Mouse (Mus musculus) megakaryocyte, embryonic 14.5 days (primary cell): ENCODE results near the gene Ago3. TPM values are rescaled to one million over a fixed set of nuclear protein-coding genes. Genes with fewer than 3 reads are reported as not detected.

Source experiments
- H3K27me3 ChIP-seq: replicated peaks from 2 replicates; pipeline ENCODE3; 2012; ENCODE audit warnings: inconsistent platforms
- H3K36me3 ChIP-seq: replicated peaks from 2 replicates; pipeline ENCODE3; 2012; ENCODE audit warnings: low read length, inconsistent platforms, mixed read lengths
- H3K4me1 ChIP-seq: 2 replicates; pipeline ENCODE4 v1.6.1; 2012; ENCODE audit warnings: inconsistent platforms
- H3K4me3 ChIP-seq: replicated peaks from 2 replicates; pipeline ENCODE3; 2012; ENCODE audit warnings: moderate library complexity, mild to moderate bottlenecking, inconsistent platforms
- H3K9me3 ChIP-seq: 2 replicates; pipeline ENCODE4 v1.6.1; 2012; ENCODE audit warnings: inconsistent platforms
- FLI1 ChIP-seq: IDR thresholded peaks from 2 replicates; pipeline ENCODE4 v1.6.1; 2012; ENCODE audit warnings: low read length, inconsistent platforms, mixed read lengths
- GATA1 ChIP-seq: IDR thresholded peaks from 3 replicates; pipeline ENCODE4 v1.6.1; 2012; ENCODE audit warnings: mixed read lengths, low read length, inconsistent platforms, borderline replicate concordance
- polyA plus RNA-seq: library from polyadenylated mRNA; stranded (reverse); fragments of >175 nt; gene quantifications from 2 replicates; pipeline ENCODE4 v1.2.3, GENCODE M21; 2012; ENCODE audit warnings: low replicate concordance; ENCODE audit not compliant: insufficient read depth

Ago3 gene
- polyA plus RNA-seq, 1 experiment = 0.02 TPM

GRCm38 (mm10) chr4:126301584-126302309 lies 127.6 kb downstream of the Ago3 start:
- Histone ChIP-seq H3K4me3 (peak overlapping the region; percentile 72), H3K27me3 (peaks cover 75% of the 10 kb centered on the region), H3K36me3 (no peaks in the 10 kb centered on the region), H3K9me3 (peaks cover 23% of the 10 kb centered on the region), H3K4me1 (peaks cover 35% of the 10 kb centered on the region)
- no peak for TF ChIP-seq FLI1
- no peak for TF ChIP-seq GATA1

GRCm38 (mm10) chr4:126300916-126301583 lies 128.3 kb downstream of the Ago3 start:
- Histone ChIP-seq H3K9me3 (peaks cover 20% of the 10 kb centered on the region), H3K4me1 (peaks cover 42% of the 10 kb centered on the region), H3K4me3 (peak overlapping the region; percentile 72), H3K27me3 (peaks cover 79% of the 10 kb centered on the region), H3K36me3 (no peaks in the 10 kb centered on the region)
- TF ChIP-seq GATA1 = no peak
- TF ChIP-seq FLI1 = no peak

DNA sequence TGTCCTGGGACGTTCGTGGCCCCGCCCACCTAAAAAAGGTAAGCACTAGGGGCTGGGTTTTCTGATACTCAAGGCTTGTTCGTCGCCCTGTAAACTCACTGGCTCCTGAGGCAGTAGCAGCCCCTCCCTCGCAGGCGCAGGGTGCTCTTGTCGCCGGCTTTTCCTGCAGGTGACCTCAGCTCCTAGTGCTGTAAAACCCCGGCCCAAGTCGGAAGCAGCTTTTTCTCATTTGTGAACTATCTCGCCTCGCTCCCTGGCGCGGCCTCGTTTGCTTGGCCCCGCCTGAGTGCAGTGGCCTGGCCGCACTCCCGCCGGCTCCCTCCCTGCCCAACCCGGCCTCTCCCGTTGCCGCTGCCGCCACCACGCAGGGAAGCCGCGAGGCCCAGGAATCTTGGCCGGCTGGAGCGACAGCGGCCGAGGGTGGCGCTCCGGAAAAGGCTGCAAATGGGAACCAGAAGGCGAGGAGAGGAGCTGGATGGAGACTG lies 132.7 kb downstream of the Ago3 start:
- no peaks in the 10 kb centered on the region for H3K36me3 ChIP-seq
- peaks cover 12% of the 10 kb centered on the region for H3K9me3 ChIP-seq
- peak overlapping the region; percentile 82 for H3K4me3 ChIP-seq
- H3K27me3 ChIP-seq = peaks cover 81% of the 10 kb centered on the region
- TF ChIP-seq GATA1 (no peak), FLI1 (no peak)
- H3K4me1 ChIP-seq = peaks cover 32% of the 10 kb centered on the region

DNA sequence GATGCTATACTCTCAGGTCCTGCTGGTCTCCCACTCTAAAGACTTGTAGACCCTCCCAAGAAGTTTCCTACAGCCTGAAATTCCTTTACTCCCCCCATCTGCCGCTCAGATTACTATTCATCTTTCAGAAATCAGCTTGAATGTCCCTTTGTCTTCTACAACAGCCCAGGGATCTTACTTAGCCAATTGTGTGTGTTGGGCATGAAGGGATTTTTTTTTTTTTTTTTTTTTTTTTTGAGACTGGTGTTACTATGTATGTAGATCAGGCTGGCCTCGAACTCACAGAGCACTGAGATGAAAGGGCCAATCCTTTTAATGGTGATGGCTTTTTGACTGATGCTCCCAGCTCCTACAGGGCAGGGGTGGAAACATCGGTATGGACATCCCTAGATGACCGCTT lies 133.4 kb downstream of the Ago3 start:
- Histone ChIP-seq H3K4me3 (no peak overlapping the region), H3K27me3 (peaks cover 81% of the 10 kb centered on the region), H3K4me1 (peaks cover 25% of the 10 kb centered on the region), H3K9me3 (peaks cover 12% of the 10 kb centered on the region), H3K36me3 (no peaks in the 10 kb centered on the region)
- TF ChIP-seq GATA1 = no peak

GRCm38 (mm10) chr4:126295152-126295551 lies 134.2 kb downstream of the Ago3 start:
- Histone ChIP-seq H3K4me3 (no peak overlapping the region), H3K36me3 (no peaks in the 10 kb centered on the region), H3K4me1 (peaks cover 17% of the 10 kb centered on the region), H3K9me3 (peaks cover 12% of the 10 kb centered on the region), H3K27me3 (peaks cover 80% of the 10 kb centered on the region)
- TF ChIP-seq FLI1 = no peak
- no peak for TF ChIP-seq GATA1

DNA sequence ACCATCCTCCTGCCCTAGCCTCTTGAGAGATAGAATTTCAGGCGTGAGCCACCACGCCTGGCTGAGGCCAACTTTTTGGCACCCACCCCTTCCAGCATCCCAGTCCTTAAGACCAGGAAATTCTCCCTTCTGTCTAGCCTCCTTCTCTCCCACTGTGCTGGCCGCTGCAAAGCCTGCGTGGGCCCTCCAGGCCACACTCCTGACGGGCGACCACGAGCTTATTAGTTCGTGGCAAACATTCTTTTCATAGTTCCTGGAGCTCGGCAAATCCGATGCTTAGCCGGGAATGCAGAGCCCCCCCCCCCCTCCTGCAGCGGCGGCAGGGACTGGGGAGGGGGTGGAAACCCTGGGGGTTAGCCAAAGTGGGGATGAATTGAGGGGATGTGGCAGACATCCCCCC lies 138.2 kb downstream of the Ago3 start:
- H3K27me3 ChIP-seq = peaks cover 83% of the 10 kb centered on the region

DNA sequence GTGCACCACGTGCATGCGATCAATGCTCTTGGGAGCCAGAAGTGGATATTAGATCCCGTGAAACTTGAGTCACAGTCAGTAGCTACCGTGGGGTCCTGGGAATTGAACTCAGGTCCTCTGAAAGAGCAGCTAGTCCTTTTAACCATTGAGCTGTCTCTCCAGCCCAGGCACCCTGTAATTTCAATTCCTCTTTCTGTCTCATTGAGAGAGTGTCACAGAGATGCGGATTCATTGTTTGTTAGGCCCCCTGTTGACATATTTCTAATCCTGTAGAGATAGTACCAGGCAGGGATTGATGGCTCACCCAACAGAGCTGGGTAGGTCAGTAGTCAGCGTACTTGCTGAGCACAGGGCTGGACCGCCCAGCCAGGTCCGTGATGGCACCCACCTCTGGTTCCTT lies 139.0 kb downstream of the Ago3 start:
- peaks cover 9% of the 10 kb centered on the region for H3K9me3 ChIP-seq
- H3K4me3 ChIP-seq = no peak overlapping the region
- peaks cover 27% of the 10 kb centered on the region for H3K4me1 ChIP-seq
- H3K27me3 ChIP-seq = peaks cover 81% of the 10 kb centered on the region
- H3K36me3 ChIP-seq = no peaks in the 10 kb centered on the region
- TF ChIP-seq FLI1 (no peak), GATA1 (no peak)

More for the DNA sequence above, 138.2 kb downstream of the Ago3 start:
- Histone ChIP-seq H3K4me1 (peaks cover 27% of the 10 kb centered on the region), H3K4me3 (no peak overlapping the region), H3K36me3 (no peaks in the 10 kb centered on the region), H3K9me3 (peaks cover 2% of the 10 kb centered on the region)
- TF ChIP-seq FLI1 (no peak), GATA1 (no peak)

DNA sequence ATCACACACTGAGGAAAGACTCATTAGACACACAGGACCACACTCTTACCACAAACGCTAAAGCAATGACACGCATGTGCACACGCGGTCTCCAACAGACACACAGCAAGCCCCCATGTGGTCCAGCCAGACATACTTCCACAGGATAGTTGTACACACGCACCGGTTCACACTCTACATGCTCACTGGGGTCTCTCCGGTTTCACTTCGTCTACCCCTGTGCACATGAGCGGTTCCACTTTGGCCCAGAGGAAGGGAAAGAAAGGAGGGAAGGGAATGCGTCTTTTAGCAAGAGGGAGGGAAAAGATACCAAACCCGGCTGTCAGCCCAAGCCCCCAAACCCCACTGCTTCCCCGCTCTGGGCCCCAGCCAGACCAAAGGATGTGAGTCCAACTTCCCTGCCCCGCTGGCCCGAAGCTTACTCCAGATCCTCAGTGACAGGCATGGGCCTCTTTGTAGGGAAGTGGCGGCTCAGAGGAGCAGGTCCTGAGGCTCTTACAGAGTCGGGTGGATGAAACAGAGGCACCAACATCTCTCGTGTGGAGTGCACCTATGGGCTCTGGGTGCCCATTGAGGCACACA lies 141.2 kb downstream of the Ago3 start:
- Histone ChIP-seq H3K9me3 (peaks cover 9% of the 10 kb centered on the region), H3K36me3 (no peaks in the 10 kb centered on the region), H3K27me3 (peaks cover 82% of the 10 kb centered on the region), H3K4me3 (peak overlapping the region; percentile 86), H3K4me1 (peaks cover 27% of the 10 kb centered on the region)
- no peak for TF ChIP-seq GATA1
- TF ChIP-seq FLI1 = no peak

DNA sequence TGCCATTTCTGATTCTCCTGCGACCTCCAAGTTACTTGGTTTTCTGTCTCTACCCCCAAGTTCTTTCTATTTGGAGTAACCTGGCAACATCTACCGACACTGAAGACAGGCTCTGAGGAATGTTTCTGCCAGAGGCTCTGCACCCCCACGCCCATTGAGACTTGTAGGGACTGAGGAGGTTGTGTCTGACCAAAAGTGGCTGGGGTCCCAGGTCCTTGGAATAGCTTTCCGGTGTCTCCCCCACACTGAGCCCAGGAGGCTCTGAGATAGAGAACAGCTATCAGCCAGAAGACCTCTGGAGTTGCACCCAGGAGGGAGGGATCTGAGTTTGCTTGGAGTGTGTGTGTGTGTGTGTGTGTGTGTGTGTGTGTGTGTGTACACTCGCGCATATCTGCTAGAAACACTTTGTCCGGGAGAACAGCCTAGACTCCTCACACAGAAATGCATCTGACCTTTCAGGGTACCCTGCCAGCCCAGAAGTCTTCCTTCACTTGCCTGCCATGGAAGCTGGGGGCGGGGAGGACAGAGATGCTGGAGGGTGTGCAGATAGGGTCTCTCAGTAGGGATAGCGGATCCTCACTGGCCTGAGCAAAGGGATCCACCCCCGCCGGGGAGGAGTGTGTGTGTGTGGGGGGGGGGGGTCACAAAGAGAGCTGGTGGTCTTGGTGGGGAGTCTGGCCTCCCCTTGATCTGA lies 141.9 kb downstream of the Ago3 start:
- H3K4me1 ChIP-seq = peaks cover 27% of the 10 kb centered on the region
- peaks cover 84% of the 10 kb centered on the region for H3K27me3 ChIP-seq
- peaks cover 9% of the 10 kb centered on the region for H3K9me3 ChIP-seq
- no peaks in the 10 kb centered on the region for H3K36me3 ChIP-seq
- peak overlapping the region; percentile 86 for H3K4me3 ChIP-seq
- no peak for TF ChIP-seq GATA1
- TF ChIP-seq FLI1 = no peak
